Mouse (Mus musculus) cerebellum, adult 9-11 months (tissue): ENCODE results near the gene Rgs19.

Source experiments
- DNase-seq: peaks from one replicate; pipeline ENCODE4 v3.0.0; 2022

Gene Rgs19

DNA sequence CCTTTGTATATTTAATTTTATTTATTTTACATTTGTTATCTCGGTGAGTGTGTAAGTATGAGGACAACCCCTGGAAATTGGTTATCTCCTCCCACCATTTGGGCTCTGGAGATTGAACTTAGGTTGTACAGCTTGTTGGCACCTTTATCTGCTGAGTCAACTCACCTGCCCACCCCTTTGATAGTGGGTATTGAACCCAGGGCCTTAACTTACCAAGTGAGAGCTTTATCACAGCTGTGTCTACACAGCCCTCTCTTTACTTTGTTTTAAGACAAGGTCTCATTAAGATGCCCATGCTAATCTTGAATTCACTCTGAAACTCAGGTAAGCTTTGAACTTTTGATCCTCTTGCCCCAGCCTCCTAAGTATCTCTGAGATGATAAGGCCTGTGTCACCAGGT, 11.8 kb downstream of the Rgs19 start:
- DNase-seq, result no peak

DNA sequence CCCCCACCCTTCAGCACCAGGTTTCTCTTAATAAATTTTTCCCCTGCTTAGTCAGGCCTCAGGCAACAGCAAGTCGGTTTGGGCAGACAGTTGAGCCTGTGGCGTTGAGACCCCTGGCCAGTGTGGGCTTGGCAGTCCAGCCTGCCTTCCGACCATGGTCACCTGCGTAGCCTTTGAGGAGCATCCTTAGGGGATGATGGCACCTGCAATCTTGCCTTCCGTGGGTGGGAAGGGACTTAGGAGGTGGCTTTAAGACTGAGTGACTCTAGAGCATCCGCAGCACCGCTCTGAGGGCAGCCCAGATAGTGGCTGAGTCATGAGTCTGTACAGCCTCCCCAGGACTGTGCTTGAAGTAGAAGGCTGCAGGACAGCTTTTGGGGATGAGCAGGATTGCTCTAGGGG, 13.1 kb downstream of the Rgs19 start:
- peak; percentile 56 for DNase-seq

DNA sequence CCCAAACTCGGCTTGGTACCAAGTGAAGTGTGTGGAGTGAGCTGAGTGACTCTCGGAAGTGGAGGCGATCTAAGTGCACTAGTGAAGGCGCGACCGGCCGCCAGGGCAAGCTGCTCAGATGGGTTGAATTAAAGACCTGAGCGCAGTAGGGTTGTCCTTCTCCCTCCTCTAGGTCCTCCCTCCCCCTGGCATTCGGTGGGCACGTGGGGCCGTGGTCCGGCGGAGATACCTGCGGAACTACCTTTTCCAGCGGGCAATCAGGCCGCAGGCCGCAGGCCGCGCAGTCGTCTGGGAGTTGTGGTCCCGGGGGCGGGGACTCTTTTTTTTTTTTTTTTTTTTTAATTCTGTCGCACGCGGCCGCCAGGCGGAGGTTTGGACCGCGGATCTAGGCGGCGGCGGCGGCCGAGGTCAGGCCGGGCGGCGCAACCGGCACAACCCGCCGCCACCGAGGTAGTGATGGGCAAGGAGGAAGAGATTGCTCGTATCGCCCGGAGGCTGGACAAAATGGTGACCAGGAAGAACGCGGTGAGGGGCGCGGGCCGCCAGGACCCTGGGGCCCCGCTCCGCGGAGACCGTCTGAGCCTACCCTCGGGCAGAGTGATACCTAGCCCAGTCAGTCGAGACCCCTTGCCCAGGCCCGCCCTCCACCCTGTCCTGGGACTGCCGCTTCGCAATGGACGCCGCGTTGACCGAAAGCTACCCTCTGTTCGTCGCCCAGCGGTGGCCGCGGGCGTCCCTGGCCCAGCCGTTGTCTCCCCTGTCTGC, 13.6 kb downstream of the Rgs19 start, which contains the start of gene Tcea2:
Gene Tcea2 (plus strand): TSS at position 360 of the 765 bp plus-strand sequence.
- DNase-seq, result peak; percentile 89

DNA sequence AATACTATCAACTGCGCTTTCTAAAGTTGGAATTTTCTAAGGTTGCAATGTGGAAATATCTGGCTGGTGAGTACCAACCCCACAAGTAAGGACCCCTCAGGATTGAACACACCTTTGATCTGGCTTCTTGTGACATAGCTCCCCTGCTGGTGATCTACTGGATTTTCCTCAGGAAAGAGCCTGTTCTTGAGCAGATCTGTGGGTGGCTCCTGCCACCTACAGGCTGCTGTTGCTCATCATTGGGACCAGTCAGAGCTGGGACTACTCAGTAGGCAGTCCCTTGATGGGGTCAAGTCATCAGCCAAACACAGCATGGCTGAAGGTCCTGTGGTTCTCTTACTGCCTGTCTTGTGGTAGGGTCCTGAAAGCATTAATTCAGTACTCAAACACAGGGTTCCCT, 15.0 kb downstream of the Rgs19 start:
- peak; percentile 80 for DNase-seq

DNA sequence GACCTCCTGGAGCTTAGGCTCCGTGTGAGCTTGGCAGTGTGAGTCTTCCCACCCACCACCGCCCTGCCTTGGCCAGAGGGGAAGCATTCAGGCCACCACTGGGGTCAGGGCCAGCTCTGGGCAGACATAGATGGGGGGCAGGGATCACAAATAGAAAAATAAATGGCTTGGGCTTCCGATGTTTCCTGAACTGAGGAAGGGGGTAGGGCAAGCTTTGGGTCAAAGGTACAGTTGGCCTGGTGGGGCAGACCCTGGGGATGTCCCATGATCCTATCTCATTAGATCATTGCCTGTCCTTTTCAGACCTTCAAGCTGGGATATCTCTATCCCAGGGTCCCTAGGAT, 16.1 kb downstream of the Rgs19 start:
- DNase-seq, result no peak

DNA sequence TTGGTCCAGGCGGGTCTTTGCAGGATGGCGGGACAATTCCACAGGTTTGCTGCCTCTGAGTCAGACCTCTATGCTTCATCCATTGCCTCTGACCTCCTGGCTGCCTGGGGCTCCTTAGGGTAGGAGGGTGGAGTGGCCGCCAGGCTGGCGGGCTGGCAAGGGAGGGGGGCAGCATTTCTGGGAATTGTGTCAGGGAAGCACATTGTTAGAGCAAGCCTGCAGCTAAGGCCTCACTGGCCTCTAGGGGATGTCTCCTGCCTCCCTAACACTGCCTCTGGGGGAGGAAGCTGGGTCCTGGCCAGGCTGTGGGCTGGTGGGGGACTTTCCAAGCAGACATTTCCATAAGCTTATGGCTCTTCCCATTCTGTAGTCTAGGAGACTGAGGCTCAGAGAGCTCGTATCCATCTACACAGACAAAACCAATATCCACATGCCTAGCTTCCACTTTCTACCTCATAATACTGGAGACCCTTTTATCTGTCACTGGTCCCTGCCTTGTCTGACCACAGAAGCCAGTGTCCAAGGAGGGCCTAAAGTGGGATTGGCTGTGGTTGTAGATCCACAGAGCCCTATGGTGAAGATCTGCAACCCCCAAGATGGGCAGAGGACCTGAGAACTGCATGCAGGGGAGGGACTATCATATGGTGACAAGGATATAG, 16.6 kb downstream of the Rgs19 start:
- DNase-seq, result no peak

DNA sequence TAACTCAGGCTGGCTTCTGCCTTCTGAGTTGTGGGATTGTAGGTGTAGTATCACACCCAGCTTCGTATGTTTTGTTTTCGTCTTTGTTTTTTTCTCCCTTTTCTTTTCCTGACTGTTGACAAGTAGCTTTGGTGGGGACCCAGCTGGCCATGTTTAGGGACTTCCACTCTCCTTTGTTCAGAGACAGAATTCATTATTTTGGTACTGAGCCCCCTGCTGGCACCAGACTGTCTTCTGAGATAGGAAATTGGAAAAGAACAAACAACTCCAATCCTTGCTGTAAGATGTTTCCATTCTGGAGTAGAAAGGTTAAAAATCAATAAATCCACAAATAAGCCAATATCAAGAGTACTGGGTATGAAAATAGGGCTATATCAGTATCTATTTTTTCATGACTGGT, 17.4 kb downstream of the Rgs19 start:
- DNase-seq, result no peak

DNA sequence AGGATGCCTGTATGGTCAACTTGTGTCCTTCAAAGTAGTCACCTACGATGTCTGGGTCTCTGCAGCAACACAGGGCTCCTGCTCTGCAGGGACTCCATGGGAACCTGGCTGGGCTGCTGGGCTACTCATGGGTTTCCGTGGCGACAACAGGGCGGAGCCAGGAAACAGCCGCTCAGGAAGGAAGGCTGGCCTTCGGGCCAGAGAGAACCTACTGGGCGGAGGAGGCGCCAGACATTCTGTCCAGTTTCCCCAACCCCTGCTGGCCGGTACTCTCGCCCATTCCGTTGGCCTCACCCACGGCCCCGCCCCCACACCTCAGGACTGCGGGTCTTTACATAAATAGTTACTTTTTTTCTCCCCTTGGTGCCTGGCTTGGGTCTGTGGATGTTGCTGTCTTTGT, 18.3 kb downstream of the Rgs19 start:
- peak; percentile 60 for DNase-seq

DNA sequence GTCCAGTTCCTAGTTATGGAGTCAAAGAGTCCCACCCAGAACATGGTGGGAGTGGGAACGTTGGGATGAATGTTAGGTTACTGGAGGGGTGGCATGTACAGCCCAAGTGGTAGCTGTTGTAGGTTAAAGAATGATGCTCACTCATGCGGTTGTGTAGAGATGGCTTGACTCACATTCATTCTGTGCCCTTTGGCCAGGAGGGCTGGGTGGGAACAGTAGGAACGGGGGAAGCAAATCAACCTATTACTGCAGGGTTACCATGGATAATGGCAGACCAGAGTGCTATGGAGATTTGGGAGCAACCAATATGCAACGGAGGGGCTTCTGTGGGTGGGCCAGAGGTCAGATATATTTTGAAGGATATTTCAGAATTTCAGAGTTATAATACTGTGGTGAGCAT, 18.8 kb downstream of the Rgs19 start:
- DNase-seq, result no peak

DNA sequence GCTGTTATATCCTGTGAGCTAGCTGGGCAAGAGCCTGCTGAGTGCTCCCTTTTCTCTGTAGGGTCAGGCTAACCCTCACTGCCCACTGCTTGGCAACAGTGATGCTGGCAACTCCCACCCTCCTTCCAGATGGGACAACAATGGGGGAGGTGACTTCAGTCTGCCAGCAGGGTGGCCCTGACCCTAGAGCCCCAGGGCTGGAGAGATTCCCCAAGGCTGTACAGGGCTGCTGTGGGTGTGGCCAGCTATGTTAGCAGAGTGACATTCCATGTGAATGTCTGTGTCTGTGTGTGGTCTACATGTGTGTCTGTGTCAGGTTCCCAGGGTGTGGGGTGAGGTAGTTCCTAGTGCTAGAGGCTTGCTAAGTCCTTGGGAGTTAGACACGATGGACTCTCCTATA, 20.3 kb downstream of the Rgs19 start:
- DNase-seq, result no peak

DNA sequence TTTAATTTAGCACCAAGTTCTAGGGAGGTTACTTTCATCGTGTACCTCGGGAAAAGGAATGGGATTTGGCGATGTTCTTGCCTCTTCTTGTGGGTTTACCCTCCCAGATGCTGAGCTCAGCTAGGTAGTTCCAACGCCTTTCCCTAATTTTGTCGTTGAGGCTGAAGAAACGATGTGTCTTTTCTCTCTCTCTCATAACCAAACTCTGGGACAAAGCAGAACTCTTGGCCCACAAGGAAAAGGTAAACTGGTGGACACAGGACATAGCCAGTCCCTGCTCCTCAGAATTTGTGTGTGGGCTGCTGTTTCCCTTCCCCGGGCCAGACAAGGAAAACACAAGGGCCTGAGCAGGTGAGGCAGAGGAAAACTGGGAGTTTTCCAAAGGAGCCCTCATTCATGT, 21.8 kb downstream of the Rgs19 start:
- no peak for DNase-seq

DNA sequence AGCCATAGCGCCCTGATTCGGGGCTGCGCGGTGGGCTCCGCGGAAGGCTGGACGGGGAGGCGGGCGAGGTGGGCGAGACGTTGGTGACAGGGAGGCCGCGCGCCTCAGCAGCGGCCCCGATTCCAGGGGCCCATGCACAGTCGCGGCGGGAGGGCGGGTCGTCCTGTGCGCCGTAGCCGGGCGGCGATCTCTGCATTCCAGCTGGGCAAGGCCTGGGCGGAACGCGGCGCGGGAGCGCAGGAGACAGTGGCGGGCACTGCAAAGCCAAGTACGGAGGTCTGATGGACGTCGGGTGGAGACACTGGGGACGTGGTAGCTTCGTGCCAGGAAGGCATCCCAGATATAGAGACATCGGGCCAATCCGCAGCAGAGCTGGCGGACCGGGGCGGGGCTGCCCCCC, 22.5 kb downstream of the Rgs19 start, which contains the start of gene Sox18:
Gene Sox18 (minus strand): TSS at position 315 of the 400 bp plus-strand sequence.
- no peak for DNase-seq

DNA sequence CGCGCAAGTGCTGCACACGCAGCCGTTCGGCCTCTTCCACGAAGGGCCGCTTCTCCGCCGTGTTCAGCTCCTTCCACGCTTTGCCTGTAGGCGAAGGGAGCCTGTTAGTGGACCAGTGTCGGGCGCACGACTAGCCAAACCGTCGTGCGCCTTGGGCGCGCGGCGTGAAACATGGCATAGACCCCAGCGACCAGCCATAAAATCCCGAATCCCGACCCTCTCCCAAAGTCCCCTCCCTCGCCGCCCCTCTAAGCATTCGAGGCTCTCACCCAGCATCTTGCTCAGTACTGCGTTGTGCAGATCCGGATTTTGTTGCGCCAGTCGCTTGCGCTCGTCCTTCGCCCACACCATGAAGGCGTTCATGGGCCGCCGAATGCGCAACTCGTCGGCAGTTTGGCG, 22.9 kb downstream of the Rgs19 start:
- no peak for DNase-seq

DNA sequence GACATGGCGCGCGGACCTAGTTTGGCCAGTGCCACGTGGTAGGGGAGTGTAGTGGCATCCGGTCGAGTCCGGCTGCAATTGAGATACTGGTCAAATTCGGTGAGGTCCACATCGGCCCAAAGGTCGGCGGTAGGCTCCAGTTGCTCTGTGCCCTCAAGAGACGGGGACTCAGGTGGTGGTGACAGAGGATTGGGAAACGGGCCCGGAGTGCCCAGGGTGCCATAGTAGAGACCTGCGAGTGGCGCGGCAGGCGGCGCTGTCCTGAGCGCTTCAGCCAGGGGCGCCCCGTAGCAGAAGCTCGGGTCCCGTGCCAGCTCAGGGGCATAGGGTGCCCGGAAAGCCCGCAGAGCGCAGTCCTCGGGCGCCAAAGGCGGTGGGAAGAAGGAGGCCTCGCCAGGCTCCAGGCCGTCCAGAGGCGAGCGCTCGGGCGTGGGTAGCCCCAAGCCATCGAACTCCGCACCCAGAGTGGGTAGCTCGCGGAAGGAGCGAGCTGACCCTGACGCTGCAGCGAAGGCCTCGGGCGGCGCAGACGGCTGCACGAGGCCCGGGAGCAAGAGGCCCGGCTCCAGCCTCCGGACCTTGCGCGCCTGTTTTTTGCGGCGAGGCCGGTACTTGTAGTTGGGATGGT, 23.4 kb downstream of the Rgs19 start:
- DNase-seq, result no peak

DNA sequence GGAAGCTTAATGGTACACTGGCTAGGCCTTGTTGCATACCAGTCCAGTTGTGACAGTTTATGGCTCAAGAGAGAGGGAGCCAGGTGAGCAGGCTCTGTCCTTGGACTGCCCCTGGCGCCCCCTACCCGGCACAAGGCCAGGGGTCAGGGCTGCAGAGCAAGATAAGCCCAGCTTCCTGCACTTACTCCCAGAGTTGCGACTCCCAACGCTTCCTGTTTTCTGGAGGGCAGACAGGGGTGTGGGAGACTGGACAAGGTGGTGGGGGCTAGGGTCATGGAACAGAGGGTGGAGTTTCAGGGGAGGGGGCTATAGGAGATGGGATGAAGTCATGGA, 30.5 kb downstream of the Rgs19 start:
- no peak for DNase-seq

DNA sequence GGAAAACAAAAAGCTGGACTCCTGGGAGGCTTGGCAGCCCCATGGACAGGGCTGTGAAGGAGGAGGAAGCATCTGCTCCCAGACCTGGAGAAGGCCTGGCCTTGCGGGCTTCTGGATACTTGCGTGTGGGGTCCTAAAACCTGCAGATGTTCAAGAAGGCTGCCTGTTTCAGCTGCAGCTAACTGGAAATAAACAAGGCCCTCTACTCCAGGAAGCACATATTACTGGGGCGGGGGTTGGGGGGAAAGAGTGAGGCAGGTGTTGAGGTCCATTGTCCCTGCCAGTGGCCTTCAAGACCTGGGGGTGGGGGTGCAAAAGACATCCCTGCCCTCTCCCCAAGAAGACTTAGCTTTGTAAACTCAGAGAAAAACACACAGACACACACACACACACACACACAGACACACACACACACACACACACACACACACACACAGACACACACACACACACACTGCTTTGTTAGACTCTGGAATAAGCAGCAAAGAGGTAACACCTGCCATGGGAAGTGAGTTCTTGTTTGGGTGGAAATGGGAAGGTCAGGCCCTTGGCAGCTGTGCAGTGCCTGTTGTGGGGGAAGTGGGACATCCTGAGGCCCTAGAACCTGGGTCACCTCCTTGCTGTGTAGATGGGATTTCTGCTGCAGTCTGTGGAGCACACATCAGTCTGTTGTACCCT, 31.0 kb downstream of the Rgs19 start:
- DNase-seq, result no peak

DNA sequence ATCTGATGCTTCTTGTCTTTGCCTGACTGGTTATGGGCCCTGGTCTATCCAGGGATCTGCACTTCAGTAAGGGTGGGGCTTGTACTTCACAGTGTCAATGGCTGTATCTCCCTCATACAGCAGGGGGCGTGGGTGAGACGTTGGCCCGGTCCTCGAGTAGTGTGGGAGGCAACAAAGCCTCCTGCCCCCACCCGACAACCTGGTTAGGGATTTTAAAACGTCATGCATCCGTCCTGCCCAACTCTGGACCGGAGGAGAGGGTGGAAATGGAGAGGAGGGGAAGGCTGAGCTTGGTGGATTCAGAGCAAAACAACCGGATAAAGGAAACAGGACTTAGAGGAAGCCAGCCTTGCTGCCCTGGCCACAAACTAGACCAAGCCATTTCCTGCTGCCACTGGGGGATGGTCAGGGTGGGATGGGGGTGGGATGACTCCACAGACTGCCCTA, 34.1 kb downstream of the Rgs19 start:
- DNase-seq, result peak; percentile 80

DNA sequence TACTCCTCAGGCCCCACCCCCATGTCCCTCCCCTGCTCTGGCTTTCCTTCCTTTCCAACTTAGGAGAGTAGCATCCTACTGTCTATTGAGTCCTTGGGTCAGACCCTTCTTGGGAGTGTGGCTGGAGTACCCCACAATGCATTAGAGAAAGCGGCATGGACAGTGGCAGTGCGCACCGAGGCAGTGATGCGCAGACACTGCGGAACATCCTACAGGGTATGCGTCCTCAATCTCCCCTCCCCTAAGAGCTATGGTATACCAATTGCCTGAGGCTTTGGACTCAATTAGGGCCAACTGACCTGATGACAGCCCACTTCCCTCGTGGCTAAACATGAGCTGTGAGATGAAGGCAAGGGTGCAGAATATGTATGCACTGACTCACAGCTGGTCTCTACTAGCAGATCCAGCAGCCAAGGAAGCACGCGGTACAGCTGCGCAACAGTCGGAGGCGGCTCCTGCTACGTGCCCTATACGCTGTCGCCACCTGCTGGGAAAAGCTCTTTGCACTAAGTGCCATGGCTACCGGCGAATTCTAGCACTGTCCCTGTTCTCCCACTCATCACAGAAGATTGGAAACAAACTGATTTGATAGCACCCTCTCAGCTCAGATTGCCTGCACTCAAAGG, 34.7 kb downstream of the Rgs19 start:
- DNase-seq, result no peak

DNA sequence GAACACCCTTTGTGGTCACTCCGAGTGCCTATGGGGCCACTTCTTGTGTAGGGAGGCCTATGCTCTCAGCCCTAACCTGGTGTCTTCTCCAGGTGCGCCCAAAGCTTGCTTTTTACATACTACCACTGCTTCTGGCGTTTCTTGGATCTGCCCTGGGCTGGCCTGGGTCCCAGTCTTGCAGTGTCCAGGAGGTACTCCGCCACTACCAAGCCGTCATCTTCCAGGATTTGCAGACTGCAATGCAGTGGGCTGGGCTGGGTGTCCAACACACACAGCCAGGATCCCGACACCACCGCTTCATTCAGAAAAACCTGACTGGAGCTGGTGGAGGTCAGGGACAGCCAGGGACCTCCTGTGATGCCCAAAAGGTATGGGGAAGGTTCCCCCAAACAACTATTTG, 35.2 kb downstream of the Rgs19 start:
- DNase-seq, result no peak

DNA sequence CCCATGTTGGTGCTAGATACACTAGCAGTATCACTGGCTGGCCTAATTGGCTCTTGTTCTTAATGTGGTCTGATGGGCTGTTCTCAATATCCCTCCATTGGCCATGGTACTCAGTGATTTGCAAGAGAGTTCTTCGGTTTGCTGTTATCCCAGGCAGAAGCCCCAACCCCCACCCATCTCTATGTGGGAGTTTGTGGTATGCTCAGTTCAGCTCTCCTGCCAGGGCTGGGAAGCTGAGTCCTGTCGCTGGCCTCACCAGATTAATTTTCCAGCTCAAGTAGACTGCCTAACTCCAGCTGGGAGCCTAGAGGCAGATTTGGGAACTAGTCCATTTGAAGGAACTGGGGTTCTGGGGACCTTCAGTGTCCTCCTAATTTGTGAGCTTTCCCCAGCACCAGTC, 36.3 kb downstream of the Rgs19 start:
- DNase-seq, result no peak

DNA sequence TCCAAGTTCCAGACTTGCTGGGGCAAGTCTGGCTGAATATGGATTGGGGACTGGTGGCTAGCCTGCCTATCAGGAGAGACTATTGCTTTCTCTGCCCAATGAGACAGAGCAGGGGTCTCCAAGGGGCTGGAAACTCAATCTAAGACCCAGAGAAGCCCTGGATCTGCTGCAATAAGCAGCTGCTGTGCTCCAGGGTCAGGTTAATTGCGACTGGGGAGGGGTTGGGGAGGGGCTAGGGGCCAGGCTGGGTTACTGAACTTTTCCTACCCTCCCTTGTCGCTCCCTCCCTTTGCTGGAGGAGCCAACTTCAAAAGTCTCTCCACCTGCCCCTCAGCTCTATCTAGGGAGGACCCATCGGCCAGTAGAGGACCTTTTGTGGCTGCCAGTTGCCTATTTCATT, 37.0 kb downstream of the Rgs19 start, which contains the start of gene Gm29797:
Gene Gm29797 (plus strand): TSS at position 301 of the 400 bp plus-strand sequence.
- DNase-seq, result no peak

DNA sequence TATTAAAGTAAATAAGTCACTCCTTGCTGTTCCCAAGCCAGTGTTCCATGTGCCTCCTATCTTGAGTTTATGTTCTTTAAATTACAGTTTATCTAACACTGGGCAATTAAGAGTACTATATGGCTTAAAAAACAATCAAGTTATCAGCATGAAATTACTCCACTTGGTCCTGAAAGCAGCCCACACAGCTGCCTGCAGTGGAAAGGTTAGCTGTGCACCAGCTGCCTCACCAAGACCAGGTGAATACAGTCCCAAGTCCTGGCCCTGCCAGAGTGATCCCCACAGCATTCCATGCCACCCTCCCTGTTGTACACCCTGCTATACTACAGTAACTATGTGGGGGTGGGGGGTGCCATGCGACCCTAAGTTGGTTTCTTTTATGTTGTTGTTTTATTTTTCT, 40.3 kb downstream of the Rgs19 start:
- no peak for DNase-seq

DNA sequence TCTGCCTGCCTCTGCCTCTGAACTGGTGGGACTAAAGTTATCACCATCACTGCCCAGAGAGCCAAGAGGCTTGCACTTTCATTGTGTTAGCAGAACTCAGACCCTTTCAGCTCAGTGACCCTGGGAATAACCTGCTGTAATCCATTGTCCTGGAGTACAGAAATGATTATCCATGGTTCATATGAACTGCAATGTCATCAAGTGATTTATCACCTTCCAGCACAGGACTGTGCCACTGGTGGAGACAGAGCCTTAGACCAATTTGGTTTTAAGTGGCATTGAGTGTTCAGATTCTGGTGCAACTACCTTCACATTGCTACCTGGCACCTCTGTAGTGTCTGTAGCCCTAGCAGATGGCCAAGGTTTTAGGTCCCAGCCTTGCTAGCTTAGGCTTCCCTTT, 40.7 kb downstream of the Rgs19 start:
- no peak for DNase-seq
